Mouse (Mus musculus) intestine, embryonic 14.5 days (tissue): ENCODE measurements around the gene Creld1. TPM values are rescaled to one million over a fixed set of nuclear protein-coding genes. Genes with fewer than 3 reads are reported as not detected.
A peak's percentile ranks its signal among the peaks of the same experiment; 100 is the strongest.

Experiments
- ATAC-seq: fragments of 200-750 bp; cut with Nextera tagmentation; replicated peaks from 2 replicates; pipeline ENCODE4 v1.8.0; 2017; ENCODE audit warnings: low read depth, moderate number of reproducible peaks, moderate TSS enrichment, moderate library complexity; ENCODE audit not compliant: low FRiP score, low TSS enrichment
- DNase-seq: peaks from one replicate; pipeline ENCODE4 v3.0.0-alpha.2; 2018; ENCODE audit warnings: low spot score
- H3K27ac ChIP-seq: fragments of 300-500 bp; sonication (generic); 2 replicates; pipeline ENCODE4 v1.5.1; 2014; ENCODE audit warnings: low read depth, mild to moderate bottlenecking, control low read depth
- H3K27me3 ChIP-seq: fragments of 300-500 bp; sonication (generic); replicated peaks from 2 replicates; pipeline ENCODE4 v1.6.1; 2014; ENCODE audit warnings: low read length, control low read depth; ENCODE audit not compliant: control insufficient read depth, insufficient read depth
- H3K36me3 ChIP-seq: fragments of 300-500 bp; sonication (generic); 2 replicates; pipeline ENCODE4 v1.6.1; 2014; ENCODE audit warnings: low read length, control low read depth; ENCODE audit not compliant: control insufficient read depth, insufficient read depth
- H3K4me1 ChIP-seq: fragments of 300-500 bp; sonication (generic); replicated peaks from 2 replicates; pipeline ENCODE4 v1.6.1; 2014; ENCODE audit warnings: low read length, control low read depth, mixed read lengths; ENCODE audit not compliant: control insufficient read depth, insufficient read depth
- H3K4me2 ChIP-seq: fragments of 300-500 bp; sonication (generic); 2 replicates; pipeline ENCODE4 v1.6.1; 2014; ENCODE audit warnings: low read length
- H3K4me3 ChIP-seq: fragments of 300-500 bp; sonication (generic); 2 replicates; pipeline ENCODE4 v1.5.1; 2014; ENCODE audit warnings: low read depth, low read length, control low read depth, mixed read lengths
- H3K9ac ChIP-seq: fragments of 300-500 bp; sonication (generic); 2 replicates; pipeline ENCODE4 v1.6.1; 2014; ENCODE audit warnings: mild to moderate bottlenecking, low read length
- H3K9me3 ChIP-seq: fragments of 300-500 bp; sonication (generic); 2 replicates; pipeline ENCODE4 v1.6.1; 2016; ENCODE audit warnings: low read length, control low read depth; ENCODE audit not compliant: control insufficient read depth
- WGBS: fragments of 180-500 bp; shearing (Covaris S2); extraction: QIAGEN DNeasy Blood & Tissue Kit; methylation state at CpG from one replicate; pipeline ENCODE4 v1.1.7; 2014; 5-methylcytosine and 5-hydroxymethylcytosine counted together
- polyA plus RNA-seq: library from polyadenylated mRNA; unstranded; fragments of >200 nt; fragmentation: Nextera tagmentation; extraction: Ambion mirVana; gene quantifications from 2 replicates; pipeline ENCODE4 v1.2.1, GENCODE M21; 2014

Gene Creld1
- polyA plus RNA-seq, 1 experiment from 2014 or later: 20.2 TPM

DNA sequence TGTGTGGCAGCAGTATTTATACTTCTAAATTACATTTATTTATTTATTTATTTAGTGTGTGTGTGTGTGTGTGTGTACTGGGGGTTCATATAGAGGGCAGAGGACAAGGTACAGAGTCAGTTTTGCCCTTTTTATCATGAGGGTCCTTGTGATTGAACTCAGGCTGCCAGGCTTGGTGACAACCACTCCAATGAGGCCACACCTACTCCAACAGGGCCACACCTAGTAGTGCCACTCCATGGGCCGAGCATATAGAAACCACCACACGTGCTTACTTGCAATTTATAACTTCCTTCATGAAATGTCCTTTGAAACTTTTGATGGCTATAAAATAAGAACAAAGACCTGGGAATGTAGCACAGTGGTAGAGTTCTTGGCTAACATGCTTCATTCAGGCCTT, 9.9 kb upstream of the Creld1 start:
- Histone ChIP-seq H3K9me3 (no peaks in the 10 kb centered on the region), H3K9ac (no peak overlapping the region), H3K4me1 (0 out of 2 replicates have a peak, but pooled peaks cover 16% of the 10 kb centered on the region), H3K27me3 (0 out of 2 replicates have a peak, but pooled peaks cover 9% of the 10 kb centered on the region), H3K4me2 (no peak overlapping the region), H3K4me3 (no peak overlapping the region), H3K27ac (no peak overlapping the region), H3K36me3 (no peaks in the 10 kb centered on the region)
- WGBS: 80% methylated on average over 2 of the region's 2 CpGs
- ATAC-seq: no peak
- no peak for DNase-seq

DNA sequence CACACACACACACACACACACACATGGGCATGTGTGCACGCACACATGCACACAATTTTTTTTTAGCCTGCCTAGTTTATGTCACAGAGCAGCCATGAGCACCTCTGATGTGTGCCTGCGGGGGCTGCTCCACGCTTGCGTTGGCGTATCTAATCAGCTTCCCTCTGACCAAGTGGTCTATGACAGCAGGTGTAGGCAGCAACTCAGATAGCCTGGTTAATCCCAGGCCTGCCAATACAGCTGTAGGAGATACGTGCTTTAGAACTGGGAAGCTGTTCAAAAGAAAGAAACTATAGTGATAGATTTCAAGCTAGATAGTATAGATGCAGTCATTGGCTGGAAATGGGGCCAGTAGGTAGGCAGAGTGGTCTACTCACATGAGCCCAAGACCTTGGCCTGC, 9.4 kb upstream of the Creld1 start:
- H3K36me3 ChIP-seq: no peaks in the 10 kb centered on the region
- 82% methylated on average over 6 of the region's 6 CpGs for WGBS
- no peak overlapping the region for H3K27ac ChIP-seq
- H3K4me2 ChIP-seq: no peak overlapping the region
- ATAC-seq: no peak
- H3K4me3 ChIP-seq: no peak overlapping the region
- 0 out of 2 replicates have a peak, but pooled peaks cover 9% of the 10 kb centered on the region for H3K27me3 ChIP-seq
- 0 out of 2 replicates have a peak, but pooled peaks cover 16% of the 10 kb centered on the region for H3K4me1 ChIP-seq
- DNase-seq: no peak
- no peak overlapping the region for H3K9ac ChIP-seq
- no peaks in the 10 kb centered on the region for H3K9me3 ChIP-seq

GRCm38 (mm10) chr6:113477353-113477752, 5.7 kb upstream of the Creld1 start:
- Histone ChIP-seq H3K9me3 (no peaks in the 10 kb centered on the region), H3K4me3 (no peak overlapping the region), H3K36me3 (no peaks in the 10 kb centered on the region), H3K4me2 (no peak overlapping the region), H3K27ac (no peak overlapping the region), H3K27me3 (peaks cover 21% of the 10 kb centered on the region), H3K4me1 (no peaks in the 10 kb centered on the region), H3K9ac (no peak overlapping the region)
- ATAC-seq (no peak), DNase-seq (no peak)
- WGBS: 28% methylated on average over 7 of the region's 7 CpGs

DNA sequence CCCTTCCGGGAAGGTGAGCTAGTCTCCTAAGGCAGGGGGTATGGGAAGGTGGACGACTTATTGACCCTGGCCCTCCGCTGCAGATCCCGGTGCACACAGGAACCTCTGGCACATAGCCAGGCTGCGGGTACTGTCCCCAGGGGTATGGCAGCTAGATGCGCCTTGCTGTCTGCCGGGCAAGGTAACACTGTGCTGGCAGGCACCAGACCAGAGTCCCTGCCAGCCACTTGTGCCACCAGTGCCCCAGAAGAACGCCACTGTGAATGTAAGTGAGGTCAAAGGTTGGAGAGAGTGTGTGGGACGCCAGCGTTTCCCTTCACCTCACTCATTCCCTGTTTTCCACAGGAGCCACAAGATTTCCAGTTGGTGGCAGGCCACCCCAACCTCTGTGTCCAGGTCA, 4.2 kb upstream of the Creld1 start:
- no peak overlapping the region for H3K9ac ChIP-seq
- ATAC-seq: no peak
- no peak overlapping the region for H3K27ac ChIP-seq
- no peaks in the 10 kb centered on the region for H3K9me3 ChIP-seq
- no peaks in the 10 kb centered on the region for H3K36me3 ChIP-seq
- 82% methylated on average over 10 of the region's 10 CpGs for WGBS
- H3K4me1 ChIP-seq: peaks cover 3% of the 10 kb centered on the region; the same call in 1 of the 2 replicates
- no peak overlapping the region for H3K4me3 ChIP-seq
- H3K27me3 ChIP-seq: peaks cover 24% of the 10 kb centered on the region
- no peak for DNase-seq
- no peak overlapping the region for H3K4me2 ChIP-seq

GRCm38 (mm10) chr6:113480555-113481373, 2.3 kb upstream of the Creld1 start:
- Histone ChIP-seq H3K9me3 (no peaks in the 10 kb centered on the region), H3K27ac (no peak overlapping the region), H3K4me3 (no peak overlapping the region), H3K9ac (no peak overlapping the region), H3K27me3 (peaks cover 24% of the 10 kb centered on the region), H3K4me2 (no peak overlapping the region), H3K4me1 (peaks cover 11% of the 10 kb centered on the region; the same call in 1 of the 2 replicates), H3K36me3 (no peaks in the 10 kb centered on the region)
- DNase-seq: no peak
- no peak for ATAC-seq
- WGBS: 58% methylated on average over 18 of the region's 18 CpGs

DNA sequence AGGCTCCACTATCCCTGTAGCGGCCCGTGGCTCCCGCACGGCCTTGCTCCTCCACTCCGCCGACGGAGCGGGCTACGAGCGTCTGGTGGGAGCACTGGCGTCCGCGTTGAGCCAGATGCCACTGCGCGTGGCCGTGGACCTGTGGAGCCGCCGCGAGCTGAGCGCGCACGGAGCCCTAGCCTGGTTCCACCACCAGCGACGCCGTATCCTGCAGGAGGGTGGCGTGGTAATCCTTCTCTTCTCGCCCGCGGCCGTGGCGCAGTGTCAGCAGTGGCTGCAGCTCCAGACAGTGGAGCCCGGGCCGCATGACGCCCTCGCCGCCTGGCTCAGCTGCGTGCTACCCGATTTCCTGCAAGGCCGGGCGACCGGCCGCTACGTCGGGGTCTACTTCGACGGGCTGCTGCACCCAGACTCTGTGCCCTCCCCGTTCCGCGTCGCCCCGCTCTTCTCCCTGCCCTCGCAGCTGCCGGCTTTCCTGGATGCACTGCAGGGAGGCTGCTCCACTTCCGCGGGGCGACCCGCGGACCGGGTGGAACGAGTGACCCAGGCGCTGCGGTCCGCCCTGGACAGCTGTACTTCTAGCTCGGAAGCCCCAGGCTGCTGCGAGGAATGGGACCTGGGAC, 509 bp upstream of the Creld1 start:
- Histone ChIP-seq H3K4me2 (peak overlapping the region; percentile 88), H3K4me1 (peaks cover 11% of the 10 kb centered on the region; the same call in 1 of the 2 replicates), H3K27me3 (peaks cover 24% of the 10 kb centered on the region), H3K4me3 (peak overlapping the region; percentile 44), H3K36me3 (no peaks in the 10 kb centered on the region), H3K9me3 (no peaks in the 10 kb centered on the region), H3K9ac (peak overlapping the region; percentile 42), H3K27ac (peak overlapping the region; percentile 71; the same call in 1 of the 2 replicates)
- 3% methylated on average over 65 of the region's 65 CpGs for WGBS
- peak; percentile 57 for ATAC-seq
- peak; percentile 63 for DNase-seq

DNA sequence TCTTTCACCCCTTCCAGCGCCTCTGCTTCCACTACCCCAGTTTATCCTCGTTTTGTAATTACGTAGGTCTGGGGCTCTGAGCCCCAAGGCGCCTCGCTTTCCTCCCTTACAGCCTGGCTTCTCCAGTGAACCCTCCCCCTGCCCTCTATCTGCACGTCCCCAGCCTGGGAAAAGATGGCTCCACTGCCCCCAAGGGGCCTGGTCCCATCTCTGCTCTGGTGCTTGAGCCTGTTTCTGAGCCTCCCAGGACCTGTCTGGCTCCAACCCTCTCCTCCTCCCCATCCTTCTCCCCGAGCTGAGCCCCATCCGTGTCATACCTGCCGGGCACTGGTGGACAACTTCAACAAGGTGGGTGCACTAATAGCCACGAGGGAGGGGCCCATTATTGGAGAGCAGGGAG, 632 bp downstream of the Creld1 start:
- WGBS: 9% methylated on average over 10 of the region's 10 CpGs
- H3K27ac ChIP-seq: peak overlapping the region; percentile 57
- H3K36me3 ChIP-seq: no peaks in the 10 kb centered on the region
- H3K9ac ChIP-seq: peak overlapping the region; percentile 59
- no peaks in the 10 kb centered on the region for H3K9me3 ChIP-seq
- H3K4me3 ChIP-seq: peak overlapping the region; percentile 44
- H3K4me2 ChIP-seq: peak overlapping the region; percentile 88
- H3K27me3 ChIP-seq: peaks cover 24% of the 10 kb centered on the region
- ATAC-seq (peak; percentile 25; the same call in 1 of the 2 replicates), DNase-seq (peak; percentile 57)
- peaks cover 11% of the 10 kb centered on the region; the same call in 1 of the 2 replicates for H3K4me1 ChIP-seq

DNA sequence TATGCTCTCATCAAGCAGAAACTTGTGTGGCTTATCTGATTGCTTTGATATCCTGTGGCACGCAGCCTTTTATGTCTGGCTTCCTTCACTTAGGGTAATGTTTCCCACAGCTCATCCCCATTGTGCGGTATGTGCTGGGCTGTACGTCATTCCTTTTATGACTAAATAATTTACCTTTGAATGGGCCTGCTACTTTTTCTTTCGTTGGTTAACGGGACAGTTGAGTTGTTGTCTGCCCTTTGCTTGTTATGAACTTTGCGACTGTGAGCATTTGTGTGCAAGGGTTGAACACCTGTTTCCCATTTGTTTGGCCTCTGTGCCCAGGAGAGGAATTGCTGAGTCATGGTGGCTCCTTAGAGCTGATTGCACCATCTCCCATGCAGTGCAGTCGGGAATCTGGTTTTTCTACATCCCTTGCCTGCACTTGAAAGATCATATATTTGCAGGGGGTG, 4.1 kb downstream of the Creld1 start:
- H3K9me3 ChIP-seq: no peaks in the 10 kb centered on the region
- DNase-seq: no peak
- H3K4me2 ChIP-seq: no peak overlapping the region
- peaks cover 9% of the 10 kb centered on the region; the same call in 1 of the 2 replicates for H3K36me3 ChIP-seq
- peaks cover 5% of the 10 kb centered on the region; the same call in 1 of the 2 replicates for H3K27me3 ChIP-seq
- no peak overlapping the region for H3K4me3 ChIP-seq
- peaks cover 11% of the 10 kb centered on the region; the same call in 1 of the 2 replicates for H3K4me1 ChIP-seq
- no peak overlapping the region for H3K9ac ChIP-seq
- 53% methylated on average over 7 of the region's 7 CpGs for WGBS
- ATAC-seq: no peak
- no peak overlapping the region for H3K27ac ChIP-seq
